Mouse (Mus musculus) frontal cortex, postnatal 14 days (tissue): Measurements from ENCODE around the gene Saal1.
"Not testable (repeated sequence)": the region's sequence is repeated elsewhere in the genome, so short reads cannot be mapped to it uniquely, and the experiment has no call there.

Experiments
- DNase-seq, 2 experiments: peaks; one replicate each; pipeline ENCODE4 v3.0.0; 2022; ENCODE audit warnings: low spot score in 2 of 2

Gene Saal1

DNA sequence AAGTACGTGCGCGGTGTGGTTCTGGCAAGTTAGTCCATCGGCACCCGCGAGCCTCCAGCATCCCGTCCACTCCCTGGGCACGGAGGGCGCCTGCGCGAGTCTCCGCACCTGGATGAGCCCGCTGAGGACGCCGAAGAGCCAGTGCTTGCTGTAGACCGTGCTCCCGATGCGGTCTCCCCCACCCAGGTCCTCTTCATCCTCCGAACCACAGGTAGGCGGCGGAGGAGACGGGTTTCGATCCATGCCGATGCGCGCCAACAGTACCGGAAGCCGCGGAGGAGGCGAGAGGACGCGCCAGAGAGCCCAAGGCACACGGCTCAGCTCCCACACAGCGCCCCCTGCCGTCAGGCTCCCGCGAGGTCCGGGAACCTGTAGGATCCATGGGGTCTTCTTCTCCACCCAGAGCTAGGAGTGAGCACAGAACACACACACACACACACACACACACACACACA lies at the start of gene Saal1:
Gene Saal1, minus strand, starts transcription at position 291 of the 455 bp plus-strand sequence.
- DNase-seq, result peak; percentile 43 to 70

DNA sequence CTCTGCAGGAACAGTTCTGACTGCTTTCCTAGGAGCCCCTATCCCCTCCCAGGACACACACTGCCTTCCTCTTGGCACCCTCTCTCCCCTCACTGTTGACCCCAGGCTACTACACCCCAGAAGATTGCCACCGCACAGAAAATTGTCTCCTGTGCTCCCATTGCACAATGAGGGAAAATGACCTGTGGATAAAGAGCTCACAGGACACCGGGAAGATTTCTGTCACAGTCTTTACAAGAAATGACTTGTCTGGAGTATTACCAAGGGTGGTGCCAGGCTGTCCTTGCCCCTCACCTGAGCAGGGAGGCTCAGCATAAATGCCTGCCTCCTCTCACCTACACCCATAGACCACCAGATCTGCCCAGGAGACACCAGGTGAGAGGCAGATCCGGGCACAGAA lies 41.0 kb upstream of the Saal1 start, which contains the start of gene Saa2:
Gene Saa2, plus strand, starts transcription at position 301 of the 400 bp plus-strand sequence.
- DNase-seq, result no peak

DNA sequence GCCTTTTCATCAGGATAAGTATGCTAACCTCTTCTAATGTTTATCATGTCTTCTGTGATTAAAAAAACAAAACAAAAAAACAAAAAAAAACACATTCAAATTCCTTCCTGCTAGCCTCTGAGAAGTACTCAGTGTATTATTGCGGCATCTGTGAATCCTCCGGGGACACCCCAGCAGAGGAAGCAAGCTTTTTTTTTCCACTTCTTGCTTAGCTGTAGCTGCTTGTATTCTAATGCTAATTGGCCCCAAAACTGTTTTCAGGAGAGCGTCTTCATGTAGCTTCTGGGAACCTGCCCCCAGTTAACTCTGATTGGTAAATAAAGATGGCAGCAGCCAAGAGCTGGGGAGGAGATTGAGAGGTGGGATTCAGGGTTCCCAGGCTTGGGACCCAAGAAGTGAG lies 38.0 kb upstream of the Saal1 start:
- no peak for DNase-seq

DNA sequence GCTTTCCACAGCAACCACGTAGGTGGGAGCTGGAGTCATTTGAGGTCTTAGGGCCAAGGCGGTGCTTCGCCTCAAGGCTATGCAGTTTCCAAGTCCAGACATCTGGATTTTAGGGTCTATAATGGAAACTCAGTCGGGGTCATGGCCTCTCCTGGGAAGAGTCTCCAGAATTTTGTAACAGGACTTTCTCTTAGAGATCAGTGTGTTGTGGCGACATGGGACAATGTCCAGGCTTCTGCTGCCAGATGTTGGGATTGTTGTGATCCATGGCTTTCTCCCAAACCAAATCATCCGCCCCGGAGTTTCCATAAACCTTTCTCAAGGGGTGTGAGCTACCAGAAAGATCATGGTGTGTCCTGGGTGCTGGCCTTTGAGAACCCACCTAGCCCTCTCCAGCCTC lies 35.9 kb upstream of the Saal1 start:
- DNase-seq, result no peak

DNA sequence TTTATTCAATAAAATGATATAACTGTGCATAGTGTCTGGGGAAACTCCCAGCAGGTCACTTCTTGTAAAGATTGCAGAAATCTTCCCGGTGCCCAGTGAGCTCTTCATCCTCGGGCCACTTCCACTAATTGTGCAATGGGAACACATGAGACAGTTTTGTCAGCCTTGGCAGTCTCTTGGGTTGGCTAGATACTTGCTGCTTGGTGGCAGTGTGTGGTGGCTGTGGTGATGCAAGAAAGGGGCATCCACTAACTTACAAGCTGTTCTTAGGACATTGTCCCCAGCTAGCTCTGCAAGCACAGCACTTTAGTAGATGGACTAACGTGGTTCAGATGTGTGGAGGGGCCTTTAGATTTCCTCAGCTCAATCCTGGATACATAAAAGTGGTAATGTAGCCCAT lies 35.3 kb upstream of the Saal1 start:
- no peak for DNase-seq

DNA sequence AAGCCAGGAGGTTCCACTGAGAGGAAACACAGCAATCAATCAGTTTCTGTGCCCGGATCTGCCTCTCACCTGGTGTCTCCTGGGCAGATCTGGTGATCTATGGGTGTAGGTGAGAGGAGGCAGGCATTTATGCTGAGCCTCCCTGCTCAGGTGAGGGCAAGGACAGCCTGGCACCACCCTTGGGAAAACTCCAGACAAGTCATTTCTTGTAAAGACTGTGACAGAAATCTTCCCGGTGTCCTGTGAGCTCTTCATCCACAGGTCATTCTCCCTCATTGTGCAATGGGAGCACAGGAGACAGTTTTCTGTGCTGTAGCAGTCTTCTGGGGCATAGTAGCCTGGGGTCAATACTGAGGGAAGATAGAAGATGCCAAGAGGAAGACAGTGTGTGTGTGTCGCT lies 32.4 kb upstream of the Saal1 start, which contains the start of gene Saa1:
Gene Saa1, minus strand, starts transcription at position 101 of the 400 bp plus-strand sequence.
- not testable (repeated sequence) for DNase-seq

DNA sequence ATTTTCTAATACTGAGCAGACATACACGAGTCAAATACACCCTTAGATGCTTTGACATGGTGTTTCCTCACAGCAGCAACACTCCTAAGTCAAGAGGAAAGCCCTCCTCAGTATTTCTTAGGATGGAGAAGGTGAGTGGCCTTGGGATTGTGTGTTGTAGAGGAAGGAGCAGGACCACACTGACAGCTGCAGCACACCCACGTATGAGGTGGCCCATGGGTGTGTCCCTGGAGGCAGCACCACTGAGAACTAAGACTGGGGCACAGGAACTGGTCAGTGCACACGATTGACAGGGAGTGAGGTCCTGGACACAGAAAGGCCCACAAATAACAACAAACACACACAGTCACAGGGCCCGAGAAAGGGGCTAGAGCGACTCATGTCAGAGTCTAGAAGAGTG lies 29.6 kb upstream of the Saal1 start:
- not testable (repeated sequence) for DNase-seq

DNA sequence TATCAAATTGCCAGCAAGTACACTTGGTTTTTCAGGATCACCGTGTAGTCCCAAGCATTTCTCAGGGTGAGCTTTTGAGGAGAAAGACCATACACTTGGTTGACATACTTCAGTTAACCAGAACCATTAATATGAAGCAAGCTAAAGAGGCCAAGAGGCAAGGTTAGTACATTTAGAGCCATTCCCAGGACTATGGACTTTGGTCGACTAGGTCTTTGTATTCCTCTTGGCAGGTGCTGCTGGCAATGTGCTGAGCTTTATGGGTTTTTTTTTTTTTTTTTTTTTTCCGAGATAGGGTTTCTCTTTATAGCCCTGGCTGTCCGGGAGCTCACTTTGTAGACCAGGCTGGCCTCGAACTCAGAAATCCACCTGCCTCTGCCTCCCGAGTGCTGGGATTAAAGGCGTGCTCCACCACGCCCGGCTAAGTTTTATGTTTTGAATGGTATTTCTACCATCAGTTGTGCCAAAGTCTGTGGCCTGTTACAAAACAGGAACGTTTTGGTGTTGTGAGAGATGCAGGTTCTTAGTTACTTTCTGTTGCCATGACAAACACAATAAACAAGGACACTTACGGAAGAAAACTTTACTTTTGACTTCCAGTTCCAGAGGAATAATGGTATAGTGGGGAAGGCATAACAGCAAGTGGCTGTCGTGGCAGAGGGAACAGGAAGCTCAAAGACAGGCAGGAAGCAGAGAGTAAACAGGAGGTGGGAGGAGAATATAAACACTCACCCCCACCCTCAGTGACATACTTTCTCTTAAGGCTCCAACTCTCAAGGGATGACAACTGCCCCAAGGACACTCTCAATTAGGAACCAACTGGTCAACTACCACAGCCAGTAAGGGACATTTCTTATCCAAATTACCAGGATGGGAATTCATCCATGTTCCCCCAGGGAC lies 28.3 kb upstream of the Saal1 start:
- no peak for DNase-seq

DNA sequence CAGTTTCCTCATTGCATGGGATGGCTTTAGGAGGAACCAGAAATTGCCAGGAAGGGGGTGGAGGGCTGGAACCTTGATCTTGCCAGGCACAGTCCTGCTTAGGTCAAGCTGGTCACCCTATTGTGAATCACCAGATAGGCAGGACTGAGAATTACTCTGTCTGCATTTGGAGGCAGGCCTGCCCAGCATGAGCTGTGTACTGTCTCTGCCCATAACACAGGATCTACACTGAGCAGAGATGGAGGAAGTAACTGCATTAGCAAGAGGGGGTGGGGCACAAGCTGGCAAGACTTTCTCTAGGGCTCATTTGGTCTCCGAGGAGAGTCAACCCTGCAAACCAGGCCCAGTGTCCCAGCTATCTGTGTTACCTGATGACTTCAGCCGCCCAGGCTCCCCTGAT lies 24.5 kb upstream of the Saal1 start:
- no peak for DNase-seq

DNA sequence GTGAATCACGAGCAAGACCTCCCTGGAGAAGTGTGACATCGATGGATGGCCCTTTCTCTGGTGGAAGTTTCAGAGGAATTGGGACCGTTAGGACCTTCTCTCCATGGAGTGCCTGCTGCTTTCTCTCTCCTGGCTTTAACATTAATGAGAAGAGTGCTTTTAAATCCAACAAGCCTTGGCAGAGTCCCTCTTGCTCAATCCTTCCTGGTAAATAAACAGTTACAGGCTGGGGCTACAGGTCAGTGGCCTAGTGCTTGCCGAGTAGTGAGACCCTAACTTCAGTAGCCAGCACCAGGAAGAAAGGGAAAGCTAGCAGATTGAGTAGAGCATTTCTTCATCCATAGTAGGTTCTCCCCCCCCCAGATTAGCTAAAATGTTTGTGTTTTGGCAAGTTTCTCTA lies 22.0 kb upstream of the Saal1 start, which contains the start of gene Saa4:
Gene Saa4, minus strand, starts transcription at position 146 of the 400 bp plus-strand sequence.
- no peak for DNase-seq

DNA sequence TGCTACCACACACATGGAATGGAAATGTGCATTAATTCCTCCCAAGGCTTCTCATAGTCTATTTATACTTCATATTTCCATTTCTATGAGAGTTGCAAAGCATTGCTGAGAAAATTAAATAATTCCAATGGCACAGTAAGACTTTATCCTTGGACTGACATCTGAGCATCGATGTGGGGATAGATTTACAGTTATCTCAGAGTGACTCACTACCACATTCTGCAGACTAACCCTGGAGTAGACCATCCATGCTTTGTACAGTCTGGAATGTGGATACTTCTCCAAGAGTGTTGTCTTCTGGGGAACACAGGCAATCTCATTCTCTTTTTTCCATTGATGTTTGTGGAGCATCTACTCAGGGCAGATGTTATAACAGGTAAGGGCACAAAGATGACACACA lies 17.1 kb upstream of the Saal1 start:
- DNase-seq, result no peak

DNA sequence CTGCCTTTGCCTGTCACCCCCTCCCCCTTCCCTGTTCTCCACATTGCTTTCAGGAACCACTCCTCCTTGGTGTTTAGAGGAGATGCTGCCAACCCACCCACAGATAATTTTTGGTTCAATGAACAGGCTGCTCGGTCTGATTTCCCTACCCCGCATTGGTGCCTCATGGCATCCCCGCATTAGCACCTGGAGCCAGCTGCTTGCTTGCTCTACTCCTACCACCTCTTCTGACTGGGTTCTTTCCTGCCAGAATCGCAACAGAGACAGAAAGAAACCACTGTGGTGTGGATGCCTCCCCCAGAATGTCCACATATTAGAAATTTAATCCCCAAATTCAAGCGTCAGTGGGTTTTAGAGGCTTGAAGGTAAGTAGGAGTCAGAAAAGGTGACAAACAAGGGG lies 13.9 kb upstream of the Saal1 start:
- DNase-seq, result no peak

DNA sequence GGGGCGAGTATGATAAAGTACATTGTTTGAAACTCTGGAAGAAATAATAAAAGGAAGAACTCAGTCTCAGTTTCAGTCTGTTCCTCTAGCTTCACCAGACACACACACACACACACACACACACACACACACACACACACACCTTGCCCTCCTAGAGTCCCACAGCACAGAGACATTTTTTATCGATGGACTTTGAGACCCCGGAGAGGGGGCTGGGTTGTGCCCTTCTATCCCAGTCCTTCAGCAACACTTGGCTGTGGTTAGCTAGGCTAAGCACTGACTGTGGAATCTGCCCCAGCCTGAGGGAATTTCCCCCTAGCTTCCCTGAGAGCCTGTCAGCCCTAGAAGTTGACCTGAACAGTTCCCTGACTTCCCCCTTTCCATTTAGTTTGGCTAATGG lies 13.4 kb upstream of the Saal1 start:
- DNase-seq, result no peak

DNA sequence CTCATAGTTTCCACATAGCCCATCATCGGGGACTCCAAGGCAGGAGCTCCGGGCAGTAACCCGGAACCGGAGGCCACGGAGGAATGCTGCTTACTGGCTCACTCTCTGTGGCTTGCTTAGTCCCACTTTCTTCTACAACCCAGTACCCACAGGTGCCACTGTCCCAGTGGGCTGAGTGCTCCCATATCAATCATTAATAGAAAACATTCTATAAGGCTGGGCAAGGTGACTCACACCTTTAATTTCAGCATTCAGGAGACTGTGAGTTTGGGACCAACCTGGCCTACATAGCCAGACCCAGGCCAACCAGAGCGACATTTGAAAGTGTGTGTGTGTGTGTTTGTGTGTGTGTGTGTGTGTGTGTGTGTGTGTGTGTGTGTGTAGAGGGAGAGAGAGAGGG lies 12.9 kb upstream of the Saal1 start:
- DNase-seq, result no peak

DNA sequence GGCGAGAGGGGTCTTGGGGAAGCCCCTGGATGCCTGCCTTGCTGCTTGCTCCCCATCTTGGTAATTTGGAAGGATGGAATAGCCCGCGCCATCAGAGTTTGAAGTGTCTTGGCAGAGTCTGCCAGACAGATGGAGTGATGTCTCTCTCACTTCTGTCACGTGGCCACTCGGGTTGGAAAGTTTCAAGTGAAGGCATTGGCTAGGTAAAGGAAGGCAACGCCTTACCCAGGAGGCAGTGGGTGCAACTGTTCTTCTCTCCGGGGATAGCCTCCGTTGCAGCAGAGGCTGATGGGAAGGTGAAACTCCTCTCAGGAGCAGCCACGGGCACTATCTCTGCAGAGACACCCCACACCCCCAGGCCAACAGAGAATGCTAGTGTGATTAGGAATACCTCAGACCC lies 10.0 kb upstream of the Saal1 start:
- no peak for DNase-seq

DNA sequence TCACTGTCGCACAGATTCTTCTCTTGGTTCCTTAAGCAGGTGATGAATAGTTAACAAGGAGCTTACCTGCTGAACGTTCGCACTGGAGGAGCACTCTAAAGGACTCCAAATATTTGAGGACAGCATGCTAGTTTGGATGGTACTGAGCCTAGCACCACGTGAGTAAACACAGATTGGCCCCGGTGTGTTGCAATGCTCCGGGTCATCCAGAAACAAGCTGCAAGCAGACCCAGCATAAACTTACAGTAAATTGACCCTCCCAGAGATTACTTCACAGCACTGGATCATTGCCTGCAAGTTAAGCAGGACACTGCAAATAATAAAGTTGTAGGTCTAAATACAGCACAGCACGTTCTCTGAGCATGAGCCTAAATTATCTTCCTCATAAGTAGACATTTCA lies 9.0 kb upstream of the Saal1 start:
- DNase-seq, result no peak

DNA sequence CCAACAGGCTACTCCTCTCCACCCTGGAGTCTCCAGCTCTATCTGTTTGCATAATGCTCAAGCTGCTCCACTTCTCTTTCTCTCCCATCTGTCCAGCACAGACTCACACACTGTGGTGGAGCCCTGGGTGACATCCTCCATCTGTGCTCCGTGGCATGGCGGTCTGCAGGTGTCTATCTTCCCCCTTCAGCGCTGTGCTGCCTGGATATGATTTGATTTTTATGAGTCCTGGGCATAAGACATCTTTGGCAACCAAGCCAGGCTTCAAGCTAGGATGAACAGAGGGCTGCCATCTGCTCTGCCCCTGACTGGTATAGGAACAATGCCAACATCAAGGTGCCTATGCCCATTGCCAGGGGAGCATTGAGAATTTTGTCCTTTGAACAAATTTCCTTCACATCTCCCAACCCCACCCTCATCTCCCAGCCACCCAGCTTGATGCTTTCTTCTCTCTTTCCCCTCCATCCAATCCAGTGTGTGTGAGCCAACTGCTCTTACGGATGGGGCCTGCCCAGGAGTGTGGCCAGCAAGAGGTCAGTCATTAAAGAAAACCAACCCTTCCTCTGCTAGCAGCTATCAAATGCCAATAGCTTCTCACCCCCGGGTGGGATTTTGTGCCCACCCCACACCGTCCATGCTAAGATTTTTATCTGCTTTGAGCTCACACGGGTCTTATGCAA lies 8.3 kb upstream of the Saal1 start:
- DNase-seq, result no peak

DNA sequence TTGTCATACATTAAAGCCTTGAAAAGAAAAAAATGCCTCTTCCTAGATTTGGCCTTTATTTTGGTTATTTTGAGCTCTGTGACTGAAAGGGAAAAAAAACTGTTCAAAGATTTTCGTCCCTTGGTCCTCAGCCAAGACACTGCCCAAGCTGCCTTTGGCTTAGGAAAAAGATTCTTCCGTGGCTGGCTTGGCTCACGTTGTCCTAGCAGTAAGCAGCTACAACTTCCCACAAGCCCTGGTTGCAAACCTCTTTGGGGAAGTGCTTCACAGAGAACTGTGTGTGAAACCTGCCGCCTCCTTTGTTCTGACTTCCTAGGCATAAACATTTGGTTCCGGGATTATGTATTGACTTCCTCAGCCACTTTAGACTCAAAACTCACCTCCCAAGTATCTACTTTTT lies 6.4 kb upstream of the Saal1 start:
- DNase-seq, result no peak

DNA sequence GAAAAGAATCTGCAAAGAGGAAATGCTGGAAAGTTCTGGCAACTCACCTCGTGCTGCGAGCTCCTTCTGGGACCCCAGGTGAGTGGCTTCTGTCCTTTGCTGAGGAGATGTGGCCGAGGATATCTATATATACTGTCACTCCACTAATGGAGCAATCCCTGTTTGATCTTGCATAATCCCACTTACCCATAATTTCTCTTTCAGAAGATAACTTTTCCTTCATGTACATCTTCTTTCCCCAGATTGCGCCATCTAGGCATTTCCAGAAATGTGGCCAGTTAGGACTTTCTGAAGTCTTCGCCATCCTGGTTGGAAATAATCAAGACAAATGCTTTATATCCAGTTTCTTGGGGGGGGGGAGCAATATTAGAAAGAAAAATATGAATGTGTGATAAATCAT lies 5.1 kb upstream of the Saal1 start, which contains the start of gene Saa3:
Gene Saa3, minus strand, starts transcription at position 101 of the 400 bp plus-strand sequence.
- DNase-seq, result no peak

DNA sequence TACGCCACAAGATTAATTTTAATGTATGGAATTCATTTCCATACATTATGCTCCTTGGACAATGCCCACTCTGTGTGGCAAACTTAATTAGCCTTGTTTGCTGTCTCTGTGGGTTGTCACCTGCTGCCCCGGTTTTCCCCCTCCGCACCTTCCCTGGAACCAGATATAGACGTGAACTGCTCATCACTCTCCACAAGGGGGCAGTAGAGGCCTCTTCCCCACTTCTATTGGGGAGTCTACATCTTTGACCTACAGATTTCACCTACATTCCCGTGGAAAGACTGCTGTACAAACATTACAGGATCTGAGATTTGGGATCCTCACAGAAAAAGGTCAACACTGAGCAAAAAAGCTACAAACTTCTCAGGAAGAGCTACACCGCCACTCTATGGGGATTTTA lies 4.0 kb upstream of the Saal1 start:
- peak in 1 of 2 experiments; percentile 57 for DNase-seq

DNA sequence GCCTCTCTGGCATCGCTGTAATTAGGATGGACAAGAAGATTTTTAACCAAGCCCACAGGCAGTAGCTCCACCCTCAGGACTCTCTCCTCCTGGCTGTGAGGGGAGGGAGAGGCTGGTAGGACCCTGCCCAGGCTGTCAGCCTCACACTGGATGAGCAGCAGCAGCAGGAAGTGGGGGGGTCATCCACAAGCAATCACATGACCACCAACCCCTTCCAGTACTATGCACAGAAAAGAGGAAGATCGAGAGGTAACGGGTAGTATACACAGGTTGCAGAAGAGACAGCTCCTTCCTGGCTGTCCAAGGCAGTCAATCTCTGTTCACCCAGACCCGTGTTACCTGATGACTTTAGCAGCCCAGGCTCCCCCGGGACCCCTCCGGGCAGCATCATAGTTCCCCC lies 1.8 kb upstream of the Saal1 start:
- DNase-seq, result no peak

DNA sequence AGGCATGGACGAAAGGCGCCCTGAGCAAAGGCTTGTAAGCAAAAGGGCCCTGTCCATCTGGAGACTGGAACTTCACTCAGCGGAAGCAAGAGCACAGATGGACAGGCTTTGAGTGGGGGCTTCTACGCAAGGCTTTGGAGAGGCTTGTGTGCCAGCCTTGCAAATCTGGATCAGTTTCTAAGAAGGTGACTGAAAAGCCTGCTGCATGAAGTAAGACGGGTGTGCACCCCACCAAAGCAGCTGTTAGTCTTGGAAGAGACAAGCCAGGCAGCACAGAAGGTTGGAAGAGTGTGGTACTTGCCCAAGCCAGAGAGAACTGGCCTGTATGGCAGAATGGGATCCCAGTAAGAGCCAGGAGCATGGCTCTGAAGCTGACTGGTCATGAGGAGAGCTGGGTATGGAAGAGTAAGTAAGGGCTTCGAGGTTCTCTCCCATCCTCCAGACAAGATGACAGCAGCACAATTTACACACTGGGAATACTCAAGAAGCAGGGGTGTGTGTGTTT lies 9.9 kb downstream of the Saal1 start:
- DNase-seq, result no peak

DNA sequence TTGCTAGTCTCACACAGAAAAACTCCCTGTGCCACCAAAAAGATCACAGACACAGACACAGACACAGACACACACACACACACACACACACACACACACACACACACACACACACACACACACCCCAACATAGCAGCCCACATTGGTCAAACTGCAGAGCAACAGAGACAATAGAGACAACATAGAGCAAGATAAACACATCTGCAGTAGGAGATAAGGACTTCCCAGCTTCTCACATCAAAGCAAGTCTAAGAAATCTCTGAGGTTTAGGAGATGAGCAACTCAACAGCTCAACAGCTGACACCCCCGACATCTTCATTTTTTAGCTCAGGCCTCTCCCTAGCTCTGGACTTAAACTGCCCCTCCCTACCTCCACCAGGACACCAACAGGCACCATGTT lies 13.7 kb downstream of the Saal1 start:
- no peak for DNase-seq
